Mouse (Mus musculus): ENCODE results near the gene Nlk. TPM values are rescaled to one million over a fixed set of nuclear protein-coding genes. Genes with fewer than 3 reads are reported as not detected.

Gene Nlk
- total and polyA plus RNA-seq, 3 experiments: 14.8 to 22.4 (median 20.4) TPM

GRCm38 (mm10) chr11:78624377-78624776 is 72.8 kb downstream of the Nlk start:
- Histone ChIP-seq H3K27ac (ENCODE audit: insufficient read depth, low read depth) (no peak overlapping the region), H3K36me3 (replicated peaks in 1 of 2; ENCODE audit: control insufficient read depth in 1 of 2, insufficient read depth in 1 of 2, low read length in 1 of 2) (peaks cover 0 to 31% of the 10 kb centered on the region in 2 experiments), H3K4me3 (replicated peaks in 1 of 3; ENCODE audit: low read depth in 2 of 3, low read length in 2 of 3, poor library complexity in 1 of 3) (no peak overlapping the region), H3K4me1 (ENCODE audit: control insufficient read depth in 1 of 2, insufficient read depth in 2 of 2) (peaks cover 0 to 12% of the 10 kb centered on the region in 2 experiments; a peak in 2 of 4 replicates), H3K79me2 (replicated peaks; ENCODE audit: control insufficient read depth, extremely low read depth, insufficient read depth, poor library complexity, severe bottlenecking) (no peaks in the 10 kb centered on the region), H3K27me3 (replicated peaks) (no peaks in the 10 kb centered on the region), H3K9me3 (replicated peaks; ENCODE audit: low read length) (no peaks in the 10 kb centered on the region), H3K9ac (ENCODE audit: insufficient read depth, low read depth) (no peak overlapping the region), H3K4me2 (ENCODE audit: insufficient read depth, low read depth, poor library complexity, severe bottlenecking) (no peak overlapping the region)
- no peak for TF ChIP-seq RAD21 (IDR thresholded peaks at IDR 0.05; ENCODE audit: low read depth, low read length)
- TF ChIP-seq ZNF384 (IDR thresholded peaks at IDR 0.05; ENCODE audit: low read depth, low read length): no peak
- no peak for TF ChIP-seq POLR2AphosphoS2 (IDR thresholded peaks at IDR 0.05; ENCODE audit: low read depth, low read length)
- no peak for TF ChIP-seq SIN3A (IDR thresholded peaks at IDR 0.05; ENCODE audit: low read length)
- TF ChIP-seq UBTF (IDR thresholded peaks at IDR 0.05; ENCODE audit: low read depth, low read length): no peak
- no peak for TF ChIP-seq POLR2A (IDR thresholded peaks at IDR 0.05; ENCODE audit: low read depth, low read length)
- no peak for TF ChIP-seq USF2 (conservative IDR thresholded peaks at IDR 0.05; ENCODE audit: low read depth, low read length)
- TF ChIP-seq TCF12 (IDR thresholded peaks at IDR 0.05; ENCODE audit: low read depth, low read length): no peak
- no peak for TF ChIP-seq ETS1 (conservative IDR thresholded peaks at IDR 0.05; ENCODE audit: low read depth, low read length)
- TF ChIP-seq JUND (conservative IDR thresholded peaks at IDR 0.05; ENCODE audit: low read depth, low read length): no peak
- no peak for TF ChIP-seq RCOR1 (conservative IDR thresholded peaks at IDR 0.05; ENCODE audit: low read depth, low read length)
- no peak for TF ChIP-seq IRF4 (IDR thresholded peaks at IDR 0.05; ENCODE audit: low read depth, low read length)
- TF ChIP-seq NRF1 (IDR thresholded peaks at IDR 0.05; ENCODE audit: low read depth, low read length): no peak
- no peak for TF ChIP-seq MXI1 (IDR thresholded peaks at IDR 0.05; ENCODE audit: low read depth, low read length)
- in situ Hi-C loops (cut with MboI; ENCODE audit: low pct_ligation_motif_present, low pct_unique_long_range_greater_than_20kb, low sequenced_read_pairs) (no loop called here), dilution Hi-C loops (cut with MboI; ENCODE audit: extremely low pct_ligation_motif_present, extremely low pct_unique_long_range_greater_than_20kb, low sequenced_read_pairs) (no loop called here)
- DNase-seq (ENCODE audit: extremely low read depth): no peak

GRCm38 (mm10) chr11:78621926-78622325 is 75.2 kb downstream of the Nlk start:
- in situ Hi-C loops (cut with MboI; ENCODE audit: low pct_ligation_motif_present, low pct_unique_long_range_greater_than_20kb, low sequenced_read_pairs) (no loop called here), dilution Hi-C loops (cut with MboI; ENCODE audit: extremely low pct_ligation_motif_present, extremely low pct_unique_long_range_greater_than_20kb, low sequenced_read_pairs) (no loop called here)
- Histone ChIP-seq H3K4me1 (ENCODE audit: control insufficient read depth in 1 of 2, insufficient read depth in 2 of 2) (peaks cover 0 to 12% of the 10 kb centered on the region in 2 experiments; a peak in 2 of 4 replicates), H3K9ac (ENCODE audit: insufficient read depth, low read depth) (no peak overlapping the region), H3K27me3 (replicated peaks) (no peaks in the 10 kb centered on the region), H3K36me3 (replicated peaks in 1 of 2; ENCODE audit: control insufficient read depth in 1 of 2, insufficient read depth in 1 of 2, low read length in 1 of 2) (peaks cover 0 to 41% of the 10 kb centered on the region in 2 experiments), H3K4me2 (ENCODE audit: insufficient read depth, low read depth, poor library complexity, severe bottlenecking) (no peak overlapping the region), H3K4me3 (replicated peaks in 1 of 3; ENCODE audit: low read depth in 2 of 3, low read length in 2 of 3, poor library complexity in 1 of 3) (no peak overlapping the region), H3K79me2 (replicated peaks; ENCODE audit: control insufficient read depth, extremely low read depth, insufficient read depth, poor library complexity, severe bottlenecking) (no peaks in the 10 kb centered on the region), H3K27ac (ENCODE audit: insufficient read depth, low read depth) (no peak overlapping the region), H3K9me3 (replicated peaks; ENCODE audit: low read length) (no peaks in the 10 kb centered on the region)
- peak; percentile 15 for DNase-seq (ENCODE audit: extremely low read depth)
- no peak for TF ChIP-seq SIN3A (IDR thresholded peaks at IDR 0.05; ENCODE audit: low read length)
- TF ChIP-seq ZNF384 (IDR thresholded peaks at IDR 0.05; ENCODE audit: low read depth, low read length): no peak
- TF ChIP-seq CHD2 (IDR thresholded peaks at IDR 0.05; ENCODE audit: low read length): no peak
- TF ChIP-seq E2F4 (IDR thresholded peaks at IDR 0.05; ENCODE audit: insufficient replicate concordance, low read depth, low read length): no peak
- TF ChIP-seq CHD1 (IDR thresholded peaks at IDR 0.05; ENCODE audit: low read depth, low read length): no peak
- no peak for TF ChIP-seq POLR2AphosphoS2 (IDR thresholded peaks at IDR 0.05; ENCODE audit: low read depth, low read length)
- TF ChIP-seq SMC3 (IDR thresholded peaks at IDR 0.05; ENCODE audit: low read depth, low read length): no peak
- TF ChIP-seq MAZ (IDR thresholded peaks at IDR 0.05; ENCODE audit: low read depth, low read length): no peak
- TF ChIP-seq EP300 (IDR thresholded peaks at IDR 0.05; ENCODE audit: low read length): no peak
- no peak for TF ChIP-seq BHLHE40 (IDR thresholded peaks at IDR 0.05; ENCODE audit: low read depth, low read length)
- no peak for TF ChIP-seq UBTF (IDR thresholded peaks at IDR 0.05; ENCODE audit: low read depth, low read length)
- no peak for TF ChIP-seq POLR2A (IDR thresholded peaks at IDR 0.05; ENCODE audit: low read depth, low read length)
- no peak for TF ChIP-seq ETS1 (conservative IDR thresholded peaks at IDR 0.05; ENCODE audit: low read depth, low read length)
- TF ChIP-seq TBP (conservative IDR thresholded peaks at IDR 0.05; ENCODE audit: low read depth, low read length): no peak
- TF ChIP-seq ELF1 (IDR thresholded peaks at IDR 0.05; ENCODE audit: low read depth, low read length): no peak
- no peak for TF ChIP-seq CTCF (conservative IDR thresholded peaks at IDR 0.05 in 1 of 2, IDR thresholded peaks at IDR 0.05 in 1 of 2; ENCODE audit: low read depth in 2 of 2, low read length in 2 of 2)
- TF ChIP-seq MXI1 (IDR thresholded peaks at IDR 0.05; ENCODE audit: low read depth, low read length): no peak
- no peak for TF ChIP-seq NRF1 (IDR thresholded peaks at IDR 0.05; ENCODE audit: low read depth, low read length)
- no peak for TF ChIP-seq MEF2A (IDR thresholded peaks at IDR 0.05; ENCODE audit: borderline replicate concordance, low read depth, low read length)
- no peak for TF ChIP-seq NELFE (IDR thresholded peaks at IDR 0.05; ENCODE audit: low read depth, low read length)
